Mouse (Mus musculus): ENCODE results near the gene Hoxa6.

Hoxa6 gene

GRCm38 (mm10) chr6:52164626-52165440, 43.7 kb downstream of the Hoxa6 start, which contains the start of gene Hoxa2:
Gene Hoxa2 (minus strand): TSS chr6:52164831.
- DNase-seq (ENCODE audit: low spot score in 2 of 2) = no peak

- DNase-seq (ENCODE audit: low spot score in 2 of 2) = no peak
Observed at GRCm38 (mm10) chr6:52164051-52164625, 44.4 kb downstream of the Hoxa6 start.

- DNase-seq (ENCODE audit: low spot score in 2 of 2) = no peak
Observed at GRCm38 (mm10) chr6:52163366-52164031, 45.0 kb downstream of the Hoxa6 start.

- DNase-seq (ENCODE audit: low spot score in 2 of 2) = no peak
Observed at GRCm38 (mm10) chr6:52162611-52163365, 45.7 kb downstream of the Hoxa6 start.

GRCm38 (mm10) chr6:52162093-52162380, 46.5 kb downstream of the Hoxa6 start:
- no peak for DNase-seq (ENCODE audit: low spot score in 2 of 2)

- no peak for DNase-seq (ENCODE audit: low spot score in 2 of 2)
Observed at GRCm38 (mm10) chr6:52161336-52162092, 47.0 kb downstream of the Hoxa6 start.

GRCm38 (mm10) chr6:52160511-52161335, 47.8 kb downstream of the Hoxa6 start:
- DNase-seq (ENCODE audit: low spot score in 2 of 2) = no peak

GRCm38 (mm10) chr6:52159979-52160378, 48.5 kb downstream of the Hoxa6 start:
- DNase-seq (ENCODE audit: low spot score in 2 of 2) = no peak

GRCm38 (mm10) chr6:52159164-52159761, 49.3 kb downstream of the Hoxa6 start:
- no peak for DNase-seq (ENCODE audit: low spot score in 2 of 2)

GRCm38 (mm10) chr6:52158276-52159051, 50.1 kb downstream of the Hoxa6 start, which contains the start of gene Hoxa1:
Gene Hoxa1 (minus strand): TSS chr6:52158317.
- DNase-seq (ENCODE audit: low spot score in 2 of 2) = peak; percentile 30 to 47

- no peak for DNase-seq (ENCODE audit: low spot score in 2 of 2)
Observed at GRCm38 (mm10) chr6:52157466-52158275, 50.9 kb downstream of the Hoxa6 start.

GRCm38 (mm10) chr6:52156551-52157200, 51.8 kb downstream of the Hoxa6 start:
- DNase-seq (ENCODE audit: low spot score in 2 of 2) = no peak

Measured in thymus, postnatal 10 days (tissue).